In the genomic region with DNA sequence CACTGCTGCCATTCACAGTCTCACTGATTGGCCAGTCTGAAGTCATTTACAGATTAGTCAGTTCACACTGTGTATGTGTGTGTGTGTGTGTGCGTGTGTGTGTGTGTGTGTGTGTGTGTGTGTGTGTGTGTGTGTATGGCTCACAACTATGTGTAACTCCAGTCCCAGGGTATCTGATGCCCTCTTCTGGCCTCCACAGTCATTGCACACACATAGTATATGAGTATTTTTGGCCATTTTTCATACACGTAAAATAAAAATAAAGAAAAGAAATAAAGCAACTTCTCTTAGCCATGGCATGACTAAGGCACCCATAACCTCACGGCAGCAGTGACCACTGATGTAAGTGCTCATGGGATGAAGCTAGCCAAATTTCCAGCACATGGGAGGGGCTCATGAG, we compare ENCODE assay signal across 17 mouse cellular contexts. TPM values are rescaled to one million over a fixed set of nuclear protein-coding genes. Genes with fewer than 3 reads are reported as not detected.
A peak's percentile ranks its signal among the peaks of the same experiment; 100 is the strongest.
DNase-seq lines count a peak whose midpoint lies in the region; ATAC-seq and TF ChIP-seq lines count a peak whose summit lies in the region.
"Had no signal": no experiment of that assay in that cellular context is flagged by ENCODE, and none has a peak within 500 bp of the region (broad histone marks: within the 10 kb centered on the region; RNA-seq: fewer than 3 reads in every experiment).

No protein-coding gene starts in this region.

- intact Hi-C loops in left cerebral cortex, adult 2 months (cut with DNase I), result no loop called here

- H3K4me1 ChIP-seq in cortical plate, adult 2 months (ENCODE audit: control insufficient read depth, insufficient read depth, low read length), result peaks cover 3% of the 10 kb centered on the region; the same call in 1 of the 2 replicates
- H3K4me1 ChIP-seq in neural tube, embryonic 15.5 days, result no peaks in the 10 kb centered on the region
- H3K4me1 ChIP-seq: embryonic facial prominence, embryonic 12.5 days; stomach, embryonic 15.5 days had no signal

- peak; percentile 19 for TF ChIP-seq CTCF in left cerebral cortex, adult 2 months (IDR thresholded peaks at IDR 0.05)
- peak; percentile 31; the same call in 1 of the 2 replicates for TF ChIP-seq CTCF in cortical plate, adult 2 months (IDR thresholded peaks at IDR 0.05; ENCODE audit: extremely low read depth, insufficient read depth, low read length)

- WGBS in neural tube, embryonic 15.5 days, result 88% methylated on average over 3 of the region's 3 CpGs

- no peak overlapping the region for H3K9ac ChIP-seq in neural tube, embryonic 15.5 days (replicated peaks)
- H3K9ac ChIP-seq: embryonic facial prominence, embryonic 12.5 days; limb, embryonic 12.5 days; stomach, embryonic 15.5 days had no signal

- no peak for ATAC-seq in inflammation-experienced regulatory T-cells, adult 6 months
- ATAC-seq in neural tube, embryonic 15.5 days (ENCODE audit: low FRiP score), result no peak
- ATAC-seq: forebrain, embryonic 14.5 days; midbrain, embryonic 16.5 days had no signal

- H3K27ac ChIP-seq in left cerebral cortex, adult 2 months, result no peak overlapping the region
- H3K27ac ChIP-seq in cortical plate, adult 2 months (ENCODE audit: insufficient read depth, low read length), result no peak overlapping the region
- H3K27ac ChIP-seq in neural tube, embryonic 15.5 days (replicated peaks), result no peak overlapping the region
- H3K27ac ChIP-seq: embryonic facial prominence, embryonic 12.5 days; limb, embryonic 12.5 days; stomach, embryonic 15.5 days had no signal

- no peak overlapping the region for H3K4me3 ChIP-seq in left cerebral cortex, adult 2 months
- no peak overlapping the region for H3K4me3 ChIP-seq in cortical plate, adult 2 months (ENCODE audit: insufficient read depth, low read length)
- no peak overlapping the region for H3K4me3 ChIP-seq in neural tube, embryonic 15.5 days (replicated peaks)
- H3K4me3 ChIP-seq: embryonic facial prominence, embryonic 12.5 days; limb, embryonic 12.5 days; stomach, embryonic 15.5 days had no signal

- H3K9me3 ChIP-seq in neural tube, embryonic 15.5 days (replicated peaks), result no peaks in the 10 kb centered on the region
- H3K9me3 ChIP-seq: embryonic facial prominence, embryonic 12.5 days; limb, embryonic 12.5 days; stomach, embryonic 15.5 days had no signal

- no peak for TF ChIP-seq POLR2A in cortical plate, adult 2 months (IDR thresholded peaks at IDR 0.05; ENCODE audit: extremely low read depth, insufficient read depth, low read length)

- H3K27me3 ChIP-seq in neural tube, embryonic 15.5 days (replicated peaks), result no peaks in the 10 kb centered on the region
- H3K27me3 ChIP-seq: embryonic facial prominence, embryonic 12.5 days; limb, embryonic 12.5 days; stomach, embryonic 15.5 days had no signal

- no peak overlapping the region for H3K4me2 ChIP-seq in neural tube, embryonic 15.5 days
- H3K4me2 ChIP-seq: embryonic facial prominence, embryonic 12.5 days; limb, embryonic 12.5 days; stomach, embryonic 15.5 days had no signal

- DNase-seq in adrenal gland, postnatal 36 days, result peak; percentile 5 to 22
- DNase-seq in adrenal gland, adult 8-10 months, result no peak
- DNase-seq in left cerebral cortex, adult 2 months (ENCODE audit: extremely low spot score in 1 of 2, low spot score in 2 of 2), result no peak
- no peak for DNase-seq in left cerebral cortex, adult 8-10 months (ENCODE audit: low spot score in 2 of 2)
- peak; percentile 30 for DNase-seq in CD4-positive helper T cell, adult 2 months (ENCODE audit: low read depth, low spot score)
- DNase-seq: B cell, adult 2 months; cerebellum, adult 9-11 months; gastrocnemius, postnatal 10 days; lung, postnatal 36 days had no signal

- peaks cover 49% of the 10 kb centered on the region for H3K36me3 ChIP-seq in neural tube, embryonic 15.5 days
- H3K36me3 ChIP-seq: stomach, embryonic 15.5 days had no signal

RNA-seq across cellular contexts. Expression of a gene that starts 23.8 kb away (rescaled TPM):
- total RNA-seq in adrenal gland, postnatal 36 days (2021), result 10 to 100 TPM; 22.5 to 39.3 TPM
- total RNA-seq in adrenal gland, adult 8-10 months (2022), result 10 to 100 TPM; 17.1 to 24.0 (median 21.0) TPM
- total RNA-seq in left cerebral cortex, adult 2 months (2021), result 10 to 100 TPM; 35.3 to 36.2 TPM
- 10 to 100 TPM; 33.6 to 39.4 (median 38.0) TPM for total RNA-seq in left cerebral cortex, adult 8-10 months (2022)
- polyA plus RNA-seq in cortical plate, adult 2 months (2012; rRNA removed), result 26.4 and 31.2 TPM in 2 replicates
- polyA plus RNA-seq in inflammation-experienced regulatory T-cells, adult 6 months (2017; shearing (Covaris generic)), result 100 to 1,000 TPM in 2 of 3 experiments, 10 to 100 TPM in 1; 96.3 to 126 (median 110) TPM
- polyA plus RNA-seq in neural tube, embryonic 15.5 days (2015; fragmentation: Nextera tagmentation; extraction: Ambion mirVana), result 47.1 and 47.5 TPM in 2 replicates

RNA-seq across cellular contexts. Expression of a gene that starts 51.0 kb away (rescaled TPM):
- 10 to 100 TPM; 70.4 to 76.9 TPM for total RNA-seq in adrenal gland, postnatal 36 days (2021)
- 10 to 100 TPM; 60.7 to 75.4 (median 64.0) TPM for total RNA-seq in adrenal gland, adult 8-10 months (2022)
- total RNA-seq in left cerebral cortex, adult 2 months (2021), result 10 to 100 TPM; 13.2 to 15.4 TPM
- total RNA-seq in left cerebral cortex, adult 8-10 months (2022), result 10 to 100 TPM; 17.4 to 20.5 (median 18.5) TPM
- 18.3 and 19.9 TPM in 2 replicates for polyA plus RNA-seq in cortical plate, adult 2 months (2012; rRNA removed)
- polyA plus RNA-seq in inflammation-experienced regulatory T-cells, adult 6 months (2017; shearing (Covaris generic)), result 10 to 100 TPM; 28.0 to 33.2 (median 32.3) TPM
- polyA plus RNA-seq in neural tube, embryonic 15.5 days (2015; fragmentation: Nextera tagmentation; extraction: Ambion mirVana), result 29.2 and 30.9 TPM in 2 replicates

Comparison
In these comparisons a context has a peak if more than half of its experiments do, and no peak if none do; other contexts are left out.
1. DNase-seq: peak in adrenal gland, postnatal 36 days (2 of 2) and CD4-positive helper T cell, adult 2 months (single experiment); none in adrenal gland, adult 8-10 months (single experiment), left cerebral cortex, adult 2 months (0 of 2) and left cerebral cortex, adult 8-10 months (0 of 2).